Mouse (Mus musculus) hindbrain, embryonic 12.5 days (tissue): ENCODE measurements around the gene Kiss1. TPM values are rescaled to one million over a fixed set of nuclear protein-coding genes. Genes with fewer than 3 reads are reported as not detected.

Experiments
- ATAC-seq: fragments of 200-750 bp; cut with Nextera tagmentation; 2 replicates; pipeline ENCODE4 v1.8.0; 2017; ENCODE audit warnings: moderate TSS enrichment; ENCODE audit not compliant: low FRiP score
- H3K27ac ChIP-seq: fragments of 300-500 bp; sonication (generic); 2 replicates; pipeline ENCODE4 v1.5.1; 2016; ENCODE audit warnings: mild to moderate bottlenecking
- H3K27me3 ChIP-seq: fragments of 300-500 bp; sonication (generic); 2 replicates; pipeline ENCODE4 v1.6.1; 2016; ENCODE audit warnings: mild to moderate bottlenecking
- H3K36me3 ChIP-seq: fragments of 300-500 bp; sonication (generic); 2 replicates; pipeline ENCODE4 v1.6.1; 2016; ENCODE audit warnings: mild to moderate bottlenecking
- H3K4me1 ChIP-seq: fragments of 300-500 bp; sonication (generic); 2 replicates; pipeline ENCODE4 v1.6.1; 2016
- H3K4me2 ChIP-seq: fragments of 300-500 bp; sonication (generic); replicated peaks from 2 replicates; pipeline ENCODE4 v1.6.1; 2016; ENCODE audit warnings: mild to moderate bottlenecking
- H3K4me3 ChIP-seq: fragments of 300-500 bp; sonication (generic); 2 replicates; pipeline ENCODE4 v1.5.1; 2016; ENCODE audit warnings: mild to moderate bottlenecking
- H3K9ac ChIP-seq: fragments of 300-500 bp; sonication (generic); 2 replicates; pipeline ENCODE4 v1.6.1; 2016; ENCODE audit warnings: mild to moderate bottlenecking, moderate library complexity
- H3K9me3 ChIP-seq: fragments of 300-500 bp; sonication (generic); replicated peaks from 2 replicates; pipeline ENCODE4 v1.6.1; 2016; ENCODE audit warnings: mild to moderate bottlenecking
- WGBS: fragments of 180-500 bp; shearing (Covaris S2); methylation state at CpG from one replicate; pipeline ENCODE4 v1.1.7; 2016; 5-methylcytosine and 5-hydroxymethylcytosine counted together
- polyA plus RNA-seq: library from polyadenylated mRNA; unstranded; fragments of >200 nt; fragmentation: Nextera tagmentation; extraction: Ambion mirVana; gene quantifications from 2 replicates; pipeline ENCODE4 v1.2.1, GENCODE M21; 2016

Kiss1 gene
- polyA plus RNA-seq, 1 experiment from 2014 or later: not detected

- 41% methylated on average over 2 of the region's 2 CpGs for WGBS
- H3K4me2 ChIP-seq: no peak overlapping the region
- H3K27ac ChIP-seq: no peak overlapping the region
- H3K4me3 ChIP-seq: no peak overlapping the region
- peaks cover 37% of the 10 kb centered on the region for H3K27me3 ChIP-seq
- ATAC-seq: no peak
- no peak overlapping the region for H3K9ac ChIP-seq
- no peaks in the 10 kb centered on the region for H3K36me3 ChIP-seq
- H3K4me1 ChIP-seq: peaks cover 31% of the 10 kb centered on the region
- no peaks in the 10 kb centered on the region for H3K9me3 ChIP-seq
These were observed 43.2 kb downstream of the Kiss1 start for GRCm38 (mm10) chr1:133364890-133365289.

- Histone ChIP-seq H3K36me3 (no peaks in the 10 kb centered on the region), H3K4me3 (no peak overlapping the region), H3K4me1 (peaks cover 31% of the 10 kb centered on the region), H3K27me3 (peaks cover 32% of the 10 kb centered on the region), H3K9ac (no peak overlapping the region), H3K9me3 (no peaks in the 10 kb centered on the region), H3K4me2 (no peak overlapping the region), H3K27ac (no peak overlapping the region)
- no peak for ATAC-seq
- 44% methylated on average over 10 of the region's 10 CpGs for WGBS
These were observed 45.4 kb downstream of the Kiss1 start for GRCm38 (mm10) chr1:133366951-133367605.

- no peak overlapping the region for H3K4me2 ChIP-seq
These were observed 46.2 kb downstream of the Kiss1 start for GRCm38 (mm10) chr1:133367606-133368488.

GRCm38 (mm10) chr1:133368644-133369043 is 47.0 kb downstream of the Kiss1 start:
- H3K27ac ChIP-seq: no peak overlapping the region
- no peaks in the 10 kb centered on the region for H3K36me3 ChIP-seq
- H3K4me3 ChIP-seq: no peak overlapping the region
- H3K27me3 ChIP-seq: peaks cover 32% of the 10 kb centered on the region
- H3K9me3 ChIP-seq: no peaks in the 10 kb centered on the region
- no peak overlapping the region; the same call in 1 of the 2 replicates for H3K9ac ChIP-seq
- H3K4me1 ChIP-seq: peaks cover 31% of the 10 kb centered on the region
- ATAC-seq: no peak
- 60% methylated on average over 10 of the region's 10 CpGs for WGBS
- H3K4me2 ChIP-seq: no peak overlapping the region

More at GRCm38 (mm10) chr1:133367606-133368488, 46.2 kb downstream of the Kiss1 start:
- H3K27ac ChIP-seq: no peak overlapping the region
- H3K9me3 ChIP-seq: no peaks in the 10 kb centered on the region
- no peak overlapping the region for H3K4me3 ChIP-seq
- H3K4me1 ChIP-seq: peaks cover 31% of the 10 kb centered on the region
- H3K36me3 ChIP-seq: no peaks in the 10 kb centered on the region
- no peak for ATAC-seq
- no peak overlapping the region for H3K9ac ChIP-seq
- H3K27me3 ChIP-seq: peaks cover 32% of the 10 kb centered on the region
- 8% methylated on average over 11 of the region's 11 CpGs for WGBS

GRCm38 (mm10) chr1:133370352-133370751 is 48.7 kb downstream of the Kiss1 start:
- no peak overlapping the region for H3K27ac ChIP-seq
- H3K4me2 ChIP-seq: no peak overlapping the region
- H3K4me1 ChIP-seq: peaks cover 20% of the 10 kb centered on the region
- ATAC-seq: no peak
- whole genome bisulfite sequencing: 76% methylated on average over 4 of the region's 4 CpGs
- H3K27me3 ChIP-seq: peaks cover 15% of the 10 kb centered on the region
- H3K36me3 ChIP-seq: no peaks in the 10 kb centered on the region
- no peak overlapping the region for H3K9ac ChIP-seq
- H3K9me3 ChIP-seq: no peaks in the 10 kb centered on the region
- no peak overlapping the region for H3K4me3 ChIP-seq

GRCm38 (mm10) chr1:133371431-133371830 is 49.8 kb downstream of the Kiss1 start:
- 88% methylated on average over 6 of the region's 6 CpGs for WGBS
- no peak for ATAC-seq
- peaks cover 23% of the 10 kb centered on the region for H3K4me1 ChIP-seq

GRCm38 (mm10) chr1:133372113-133372512 is 50.4 kb downstream of the Kiss1 start:
- no peak overlapping the region for H3K4me2 ChIP-seq
- H3K4me3 ChIP-seq: no peak overlapping the region
- H3K4me1 ChIP-seq: peaks cover 20% of the 10 kb centered on the region
- no peaks in the 10 kb centered on the region for H3K27me3 ChIP-seq
- H3K36me3 ChIP-seq: no peaks in the 10 kb centered on the region
- no peaks in the 10 kb centered on the region for H3K9me3 ChIP-seq
- no peak overlapping the region for H3K27ac ChIP-seq
- no peak overlapping the region for H3K9ac ChIP-seq
- WGBS: 66% methylated on average over 8 of the region's 8 CpGs
- no peak for ATAC-seq

More at GRCm38 (mm10) chr1:133371431-133371830, 49.8 kb downstream of the Kiss1 start:
- Histone ChIP-seq H3K27ac (no peak overlapping the region), H3K27me3 (0 out of 2 replicates have a peak, but pooled peaks cover 5% of the 10 kb centered on the region), H3K4me2 (no peak overlapping the region), H3K9me3 (no peaks in the 10 kb centered on the region), H3K9ac (no peak overlapping the region), H3K4me3 (no peak overlapping the region), H3K36me3 (no peaks in the 10 kb centered on the region)

GRCm38 (mm10) chr1:133375696-133376346 is 54.1 kb downstream of the Kiss1 start:
- 65% methylated on average over 10 of the region's 10 CpGs for WGBS
- H3K4me3 ChIP-seq: no peak overlapping the region
- H3K9me3 ChIP-seq: no peaks in the 10 kb centered on the region
- H3K9ac ChIP-seq: no peak overlapping the region
- no peaks in the 10 kb centered on the region for H3K36me3 ChIP-seq
- H3K4me2 ChIP-seq: no peak overlapping the region
- peak; percentile 30; the same call in 1 of the 2 replicates for ATAC-seq
- H3K4me1 ChIP-seq: peaks cover 10% of the 10 kb centered on the region
- H3K27me3 ChIP-seq: no peaks in the 10 kb centered on the region
- no peak overlapping the region for H3K27ac ChIP-seq

- H3K9me3 ChIP-seq: no peaks in the 10 kb centered on the region
- peaks cover 15% of the 10 kb centered on the region for H3K4me1 ChIP-seq
- H3K4me2 ChIP-seq: no peak overlapping the region
- no peak overlapping the region for H3K4me3 ChIP-seq
- WGBS: 89% methylated on average over 5 of the region's 5 CpGs
- no peak overlapping the region for H3K27ac ChIP-seq
- no peak for ATAC-seq
- no peak overlapping the region for H3K9ac ChIP-seq
- H3K36me3 ChIP-seq: no peaks in the 10 kb centered on the region
- H3K27me3 ChIP-seq: no peaks in the 10 kb centered on the region
These were observed 55.9 kb downstream of the Kiss1 start for GRCm38 (mm10) chr1:133377547-133377946.

Other genes starting within 250 kb of the Kiss1 start
- 49.1 and 53.4 TPM in 2 replicates for gene Ppp1r15b, start 190.7 kb upstream of the Kiss1 start, polyA plus RNA-seq
- 25.8 and 29.1 TPM in 2 replicates for gene Plekha6, start 157.7 kb upstream of the Kiss1 start, polyA plus RNA-seq
- gene Golt1a, start 12.1 kb upstream of the Kiss1 start, polyA plus RNA-seq: not detected in 2 replicates
- gene Ren1, start 28.6 kb downstream of the Kiss1 start, polyA plus RNA-seq: 0.99 and 1.9 TPM in 2 replicates
- gene Etnk2, start 41.7 kb downstream of the Kiss1 start, polyA plus RNA-seq: 5.2 and 5.6 TPM in 2 replicates
- gene Sox13, start 102.5 kb downstream of the Kiss1 start, polyA plus RNA-seq: 17.5 and 19.2 TPM in 2 replicates